Mouse (Mus musculus): ENCODE data around the gene Ppm1b.

DNA sequence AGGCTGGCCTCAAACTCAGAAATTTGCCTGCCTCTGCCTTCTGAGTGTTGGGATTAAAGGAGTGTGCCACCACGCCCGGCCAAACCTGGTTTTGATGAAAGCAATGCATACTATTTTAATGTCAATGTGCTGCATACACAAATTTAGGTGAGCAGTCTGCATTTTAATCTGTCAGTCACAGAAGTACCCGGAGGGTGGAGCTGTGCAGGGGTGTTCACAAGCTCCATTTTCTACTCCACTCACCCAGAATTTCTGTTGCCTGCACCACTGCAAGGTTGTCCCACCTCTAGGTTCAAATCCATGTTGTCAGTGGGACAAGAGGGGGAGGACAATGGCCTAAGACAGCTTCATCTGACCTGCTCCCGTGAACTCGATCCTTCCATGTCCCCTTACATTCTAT, 31.8 kb upstream of the Ppm1b start:
- TF ChIP-seq POLR2A (IDR thresholded peaks at IDR 0.05; ENCODE audit: control insufficient read depth in 1 of 2, insufficient read depth in 1 of 2, low read depth in 1 of 2, low read length in 2 of 2, poor library complexity in 1 of 2) (no peak), EP300 (IDR thresholded peaks at IDR 0.05; ENCODE audit: low read depth in 1 of 2, low read length in 2 of 2) (no peak), CTCF (IDR thresholded peaks at IDR 0.05 in 2 of 3, conservative IDR thresholded peaks at IDR 0.05 in 1 of 3; ENCODE audit: control insufficient read depth in 1 of 3, insufficient read depth in 1 of 3, low read depth in 2 of 3, low read length in 3 of 3, poor library complexity in 1 of 3, severe bottlenecking in 1 of 3) (no peak), POLR2AphosphoS5 (IDR thresholded peaks at IDR 0.05; ENCODE audit: borderline replicate concordance, low read depth, low read length) (no peak), E2F4 (IDR thresholded peaks at IDR 0.05; ENCODE audit: borderline replicate concordance, low read depth, low read length) (no peak), NELFE (IDR thresholded peaks at IDR 0.05; ENCODE audit: low read depth, low read length) (no peak), RCOR1 (IDR thresholded peaks at IDR 0.05; ENCODE audit: low read depth, low read length) (no peak), ELF1 (IDR thresholded peaks at IDR 0.05; ENCODE audit: low read depth, low read length) (no peak), GATA1 (IDR thresholded peaks at IDR 0.05; ENCODE audit: low read depth, low read length) (no peak), UBTF (IDR thresholded peaks at IDR 0.05; ENCODE audit: borderline replicate concordance, insufficient read depth, low read depth, low read length) (no peak), TCF12 (IDR thresholded peaks at IDR 0.05; ENCODE audit: low read depth, low read length) (no peak), ZKSCAN1 (IDR thresholded peaks at IDR 0.05; ENCODE audit: low read depth, low read length) (no peak), RAD21 (IDR thresholded peaks at IDR 0.05; ENCODE audit: low read depth, low read length) (no peak), MYB (IDR thresholded peaks at IDR 0.05; ENCODE audit: low read depth, low read length) (no peak)

Measured in MEL (cell line).